Mouse (Mus musculus) fibroblast of lung, adult 2 months (primary cell): Measurements from ENCODE around the gene Hist1h1d.
A peak's percentile ranks its signal among the peaks of the same experiment; 100 is the strongest.
"Not testable (repeated sequence)": the region's sequence is repeated elsewhere in the genome, so short reads cannot be mapped to it uniquely, and the experiment has no call there.

Experiments used
- DNase-seq: peaks from one replicate; pipeline ENCODE4 v3.0.0-alpha.2; 2011; ENCODE audit warnings: low read depth

The Hist1h1d gene

DNA sequence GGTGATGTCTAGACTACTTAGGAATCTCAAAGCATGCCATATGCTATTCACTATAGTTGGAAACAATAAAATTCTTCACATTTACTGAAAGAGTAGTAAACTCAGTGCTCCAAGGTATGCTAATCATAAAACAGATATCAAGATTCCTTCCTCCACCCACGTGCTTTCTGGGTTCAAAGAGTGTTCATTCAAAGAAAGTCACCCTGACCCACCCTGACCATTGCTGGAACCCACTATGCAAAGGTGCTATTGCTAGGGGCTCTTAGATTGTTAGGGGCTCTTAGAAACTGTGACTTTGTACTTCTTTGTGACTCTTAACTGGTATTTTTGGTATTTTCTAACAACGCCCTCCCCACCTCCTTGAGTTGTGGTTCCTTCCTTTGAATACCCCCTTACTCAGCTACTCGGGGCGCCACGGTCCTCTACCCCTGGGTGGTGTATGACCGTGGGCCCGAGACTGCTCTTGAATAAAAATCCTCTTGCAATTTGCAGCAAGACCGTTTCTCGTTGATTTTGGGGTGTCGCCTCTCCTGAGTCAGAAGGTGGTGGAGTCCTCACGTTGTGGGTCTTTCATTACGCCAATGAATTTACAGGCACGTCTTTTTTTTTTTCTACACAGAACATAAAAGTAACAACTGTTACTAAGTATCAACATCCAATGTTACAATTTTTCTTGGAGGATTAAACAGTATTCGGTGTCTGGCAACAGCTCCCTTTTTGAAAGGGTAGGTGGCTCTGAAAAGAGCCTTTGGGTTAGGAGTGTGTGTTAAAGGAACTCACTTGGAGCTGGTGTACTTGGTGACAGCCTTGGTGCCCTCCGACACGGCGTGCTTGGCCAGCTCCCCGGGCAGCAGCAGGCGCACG, 20.2 kb downstream of the Hist1h1d start:
- DNase-seq, result not testable (repeated sequence)

DNA sequence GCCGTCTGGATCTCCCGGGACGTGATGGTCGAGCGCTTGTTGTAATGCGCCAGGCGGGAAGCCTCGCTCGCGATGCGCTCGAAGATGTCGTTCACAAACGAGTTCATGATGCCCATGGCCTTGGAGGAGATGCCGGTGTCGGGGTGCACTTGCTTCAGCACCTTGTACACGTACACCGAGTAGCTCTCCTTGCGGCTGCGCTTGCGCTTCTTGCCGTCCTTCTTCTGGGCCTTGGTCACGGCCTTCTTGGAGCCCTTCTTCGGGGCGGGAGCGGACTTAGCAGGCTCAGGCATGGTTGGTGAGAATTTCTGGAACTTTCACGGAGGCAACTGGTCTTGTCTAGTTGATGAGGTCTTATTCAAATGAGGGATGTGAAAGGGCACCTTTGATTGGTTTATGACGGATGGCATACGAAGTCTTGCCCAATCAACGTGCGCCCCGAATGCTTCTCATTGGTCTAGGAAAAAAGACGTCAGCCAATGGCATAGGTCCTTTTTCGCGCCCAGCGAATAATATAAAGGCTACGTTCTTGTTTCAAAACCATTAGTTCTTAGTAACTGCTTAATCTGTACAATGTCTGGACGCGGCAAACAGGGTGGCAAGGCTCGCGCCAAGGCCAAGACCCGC, 20.9 kb downstream of the Hist1h1d start, which contains the start of the genes Hist1h2bf and Hist1h2ad:
Gene Hist1h2bf, minus strand, starts transcription at position 299 of the 627 bp plus-strand sequence.
Gene Hist1h2ad, plus strand, starts transcription at position 484 of the 627 bp plus-strand sequence.
- DNase-seq, result peak; percentile 95

- not testable (repeated sequence) for DNase-seq
Measured at GRCm38 (mm10) chr13:23574546-23575170, 21.6 kb downstream of the Hist1h1d start.

DNA sequence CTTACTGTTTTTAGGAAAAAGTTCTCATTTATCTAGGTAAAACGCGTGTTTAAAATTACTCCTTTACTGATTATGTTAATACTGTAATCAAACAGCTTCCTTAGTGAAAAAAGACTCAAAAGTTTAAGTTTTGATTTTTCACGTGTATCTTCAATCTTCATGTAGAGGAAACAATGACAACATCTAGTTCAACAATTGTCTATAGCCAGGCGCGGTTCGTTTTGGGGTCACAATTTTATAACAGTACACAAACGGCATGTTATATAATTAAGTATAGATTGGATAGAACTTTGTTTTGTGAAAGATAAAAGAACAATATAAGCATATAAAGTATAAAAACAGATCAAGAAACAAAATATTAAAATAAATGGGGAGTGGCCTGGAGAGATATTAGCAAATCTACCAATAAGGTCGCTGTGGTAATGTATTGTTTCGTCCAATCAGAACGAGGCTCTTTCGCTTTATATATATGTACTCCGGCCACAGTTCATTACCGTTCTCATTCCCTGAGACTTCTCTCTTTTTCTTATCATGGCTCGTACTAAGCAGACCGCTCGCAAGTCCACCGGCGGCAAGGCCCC, 22.3 kb downstream of the Hist1h1d start, which contains the start of gene Hist1h3d:
Gene Hist1h3d, plus strand, starts transcription at position 493 of the 581 bp plus-strand sequence.
- no peak for DNase-seq

DNA sequence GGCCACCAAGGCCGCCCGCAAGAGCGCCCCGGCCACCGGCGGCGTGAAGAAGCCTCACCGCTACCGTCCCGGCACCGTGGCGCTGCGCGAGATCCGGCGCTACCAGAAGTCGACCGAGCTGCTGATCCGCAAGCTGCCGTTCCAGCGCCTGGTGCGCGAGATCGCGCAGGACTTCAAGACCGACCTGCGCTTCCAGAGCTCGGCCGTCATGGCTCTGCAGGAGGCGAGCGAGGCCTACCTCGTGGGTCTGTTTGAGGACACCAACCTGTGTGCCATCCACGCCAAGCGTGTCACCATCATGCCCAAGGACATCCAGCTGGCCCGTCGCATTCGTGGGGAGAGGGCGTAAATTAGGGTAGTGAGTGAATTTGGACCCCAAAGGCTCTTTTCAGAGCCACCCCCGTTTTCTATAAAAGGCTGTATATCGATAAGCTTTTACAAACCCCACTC, 22.8 kb downstream of the Hist1h1d start:
- not testable (repeated sequence) for DNase-seq

DNA sequence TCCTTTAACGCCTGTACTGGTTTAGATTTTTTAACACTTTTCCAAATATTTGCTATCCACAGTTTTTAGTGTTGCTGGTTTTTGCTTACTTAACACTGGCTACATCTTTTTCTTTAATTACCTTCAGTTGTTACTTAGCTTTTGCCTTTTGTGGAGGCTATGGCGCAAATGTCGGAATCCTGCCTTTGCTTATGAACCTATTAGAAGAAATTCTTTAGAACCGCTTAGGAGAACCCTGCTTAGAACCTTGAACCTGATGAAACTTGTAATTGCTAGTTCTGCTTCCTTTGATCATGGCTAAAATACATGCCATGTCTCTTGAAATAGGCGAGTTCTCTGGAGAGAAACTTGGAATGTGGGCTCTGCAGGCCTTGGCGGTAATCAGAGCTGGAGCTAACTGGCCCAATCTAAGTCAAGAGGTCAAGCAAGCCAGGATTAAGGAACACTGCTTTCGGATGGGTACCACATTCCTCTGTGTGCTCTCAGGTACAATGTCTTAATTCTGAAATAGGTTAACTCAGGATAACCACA, 23.4 kb downstream of the Hist1h1d start:
- DNase-seq, result no peak

GRCm38 (mm10) chr13:23576906-23577639, 24.0 kb downstream of the Hist1h1d start:
- no peak for DNase-seq

DNA sequence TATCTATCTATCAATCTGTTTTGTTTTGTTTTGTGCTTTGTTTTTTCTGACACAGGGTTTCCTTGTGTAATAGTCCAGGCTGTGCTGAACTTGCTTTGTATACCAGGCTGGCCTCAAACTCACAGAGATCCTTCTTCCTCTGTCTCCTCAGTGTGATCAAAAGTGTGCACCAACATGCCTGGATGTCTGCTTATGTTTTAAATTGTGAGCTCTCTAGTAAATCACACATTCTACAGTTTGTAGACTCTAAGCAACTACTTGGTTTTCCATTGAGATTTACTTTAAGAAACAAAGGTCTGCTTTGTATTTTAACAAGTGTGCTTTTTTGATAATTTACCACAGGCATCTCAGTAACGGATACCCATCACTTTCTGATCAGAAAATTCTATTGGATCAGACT, 24.8 kb downstream of the Hist1h1d start:
- no peak for DNase-seq

GRCm38 (mm10) chr13:23581408-23582218, 28.6 kb downstream of the Hist1h1d start, which contains the start of gene Hist1h4d:
Gene Hist1h4d (plus strand): TSS chr13:23581598.
- DNase-seq, result peak; percentile 96

GRCm38 (mm10) chr13:23582219-23583056, 29.4 kb downstream of the Hist1h1d start:
- no peak for DNase-seq

GRCm38 (mm10) chr13:23583387-23584068, 30.5 kb downstream of the Hist1h1d start:
- no peak for DNase-seq

GRCm38 (mm10) chr13:23584331-23584730, 31.3 kb downstream of the Hist1h1d start:
- DNase-seq, result no peak

GRCm38 (mm10) chr13:23585029-23585441, 32.0 kb downstream of the Hist1h1d start:
- no peak for DNase-seq

DNA sequence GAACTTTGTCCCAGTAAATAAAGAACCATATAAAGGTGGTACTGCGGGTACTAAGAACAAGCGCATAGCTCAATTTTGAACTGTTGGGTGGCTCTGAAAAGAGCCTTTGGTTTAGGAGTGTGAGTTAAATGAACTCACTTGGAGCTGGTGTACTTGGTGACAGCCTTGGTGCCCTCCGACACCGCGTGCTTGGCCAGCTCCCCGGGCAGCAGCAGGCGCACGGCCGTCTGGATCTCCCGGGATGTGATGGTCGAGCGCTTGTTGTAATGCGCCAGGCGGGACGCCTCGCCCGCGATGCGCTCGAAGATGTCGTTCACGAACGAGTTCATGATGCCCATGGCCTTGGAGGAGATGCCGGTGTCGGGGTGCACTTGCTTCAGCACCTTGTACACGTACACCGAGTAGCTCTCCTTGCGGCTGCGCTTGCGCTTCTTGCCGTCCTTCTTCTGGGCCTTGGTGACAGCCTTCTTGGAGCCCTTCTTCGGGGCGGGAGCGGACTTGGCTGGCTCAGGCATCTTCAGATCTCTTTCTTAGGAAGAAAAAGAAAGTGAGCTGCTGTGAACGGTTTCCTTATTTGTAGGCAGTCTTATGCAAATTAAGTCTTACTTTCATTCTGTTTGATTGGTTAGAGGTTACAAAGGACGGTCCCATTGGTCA, 32.5 kb downstream of the Hist1h1d start:
- peak; percentile 90 for DNase-seq

DNA sequence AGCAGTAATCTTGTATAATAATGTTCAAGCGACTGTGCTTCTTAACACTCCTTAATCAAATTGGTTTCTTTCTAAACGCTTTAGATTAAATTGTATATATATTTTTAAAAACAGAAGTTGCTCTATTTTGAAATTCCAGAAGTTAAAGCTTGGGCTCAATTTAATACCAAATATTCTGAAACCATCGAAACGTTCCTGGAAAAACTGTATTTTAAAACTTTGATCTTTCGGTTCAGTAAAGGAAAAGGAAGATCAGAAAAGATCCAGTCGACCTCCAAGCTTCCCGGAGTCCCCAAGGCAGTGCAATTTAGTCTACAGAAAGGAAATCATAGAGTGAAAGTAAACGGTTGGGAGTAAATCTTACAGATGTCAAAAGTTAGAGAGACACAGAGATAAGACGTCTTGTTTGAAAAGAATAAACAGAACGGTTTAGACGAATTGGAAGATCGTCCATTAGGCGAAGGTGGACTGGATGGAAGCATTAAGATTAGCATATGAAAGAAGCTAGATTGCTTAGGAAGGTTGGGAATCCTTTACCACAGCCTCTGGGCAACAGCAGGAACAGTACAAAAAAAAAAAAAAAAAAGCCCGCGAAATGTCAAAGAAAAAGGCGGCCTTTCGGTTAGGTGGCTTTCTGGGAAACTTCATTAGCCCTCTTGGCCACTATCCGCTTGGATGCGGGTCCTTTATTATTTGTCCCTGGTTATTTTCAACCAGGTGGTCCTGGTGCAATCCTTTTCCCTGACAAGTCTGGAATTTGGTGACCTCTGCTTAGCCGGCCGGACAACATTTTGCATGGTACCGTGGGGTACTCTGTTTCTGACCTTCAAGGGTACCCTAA, 33.3 kb downstream of the Hist1h1d start:
- no peak for DNase-seq

- DNase-seq, result no peak
Measured at GRCm38 (mm10) chr13:23586940-23587225, 33.8 kb downstream of the Hist1h1d start.

GRCm38 (mm10) chr13:23591206-23591605, 38.1 kb downstream of the Hist1h1d start:
- no peak for DNase-seq
